Mouse (Mus musculus): ENCODE measurements around the gene Icosl.
"Not testable (repeated sequence)": the region's sequence is repeated elsewhere in the genome, so short reads cannot be mapped to it uniquely, and the experiment has no call there.

Icosl gene

DNA sequence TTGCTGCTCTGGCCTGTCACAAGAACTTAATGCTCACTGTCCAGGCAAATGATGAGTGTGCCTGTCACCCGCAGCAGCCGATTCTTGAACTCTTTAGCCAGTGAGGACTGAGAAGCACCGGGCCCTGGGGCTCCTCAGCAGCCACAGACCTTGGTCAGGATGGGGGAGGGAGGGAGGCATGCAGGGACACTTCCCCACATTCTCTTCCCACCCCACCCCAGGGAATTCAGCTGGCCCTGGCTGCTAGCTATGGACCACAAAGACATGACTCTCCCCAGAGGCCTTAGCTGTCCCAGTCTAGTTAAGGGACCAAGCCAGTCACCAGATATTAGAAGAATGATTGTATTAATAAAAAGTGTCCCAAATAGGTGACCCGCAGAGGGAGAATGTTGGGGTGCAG is 5.0 kb downstream of the Icosl start:
- intact Hi-C loops (cut with DNase I): no loop called here

DNA sequence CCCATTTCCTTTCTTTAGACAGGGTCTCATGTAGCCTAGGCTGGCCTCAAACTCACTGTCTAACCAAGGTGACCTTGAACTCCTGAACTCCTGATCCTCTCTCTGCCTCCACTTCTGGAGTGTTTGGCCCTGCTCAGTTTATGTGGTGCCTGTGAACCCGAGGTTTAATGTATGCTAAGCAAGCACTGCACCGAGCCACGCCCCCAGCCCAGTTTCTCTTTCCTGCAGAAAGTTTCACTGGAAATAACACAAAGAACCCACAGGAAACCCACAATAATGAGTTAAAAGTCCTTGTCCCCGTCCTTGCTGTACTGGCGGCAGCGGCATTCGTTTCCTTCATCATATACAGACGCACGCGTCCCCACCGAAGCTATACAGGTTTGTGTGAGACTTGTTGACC is 5.9 kb downstream of the Icosl start:
- intact Hi-C loops (cut with DNase I): loop anchor here (5.0 kb wide), 1 partner anchor 47 kb away; no protein-coding TSS in a partner anchor

DNA sequence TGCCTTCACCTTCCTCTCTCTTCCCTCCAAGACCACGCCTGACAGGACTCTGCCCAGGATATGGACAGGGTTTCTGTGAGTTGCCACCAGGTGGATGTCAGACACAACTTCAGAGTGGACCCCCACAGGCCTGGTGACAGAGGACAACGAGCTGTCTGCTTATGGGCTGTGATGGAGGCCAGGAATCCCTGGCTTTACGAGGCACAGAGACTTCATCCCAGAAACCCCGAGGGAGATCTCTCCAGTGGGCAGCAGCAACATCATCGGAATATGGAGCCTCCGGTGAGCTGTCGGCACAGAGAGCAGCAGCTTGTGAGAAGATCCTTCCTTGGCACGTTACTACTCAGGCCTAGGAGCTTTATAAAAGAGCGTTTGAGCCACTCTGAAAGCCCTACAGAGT is 8.8 kb downstream of the Icosl start:
- intact Hi-C loops (cut with DNase I): loop anchor here (5.0 kb wide), 1 partner anchor 44 kb away; no protein-coding TSS in a partner anchor

GRCm38 (mm10) chr10:78078276-78078675 is 9.2 kb downstream of the Icosl start:
- intact Hi-C loops (cut with DNase I): loop anchor here (5.0 kb wide), 1 partner anchor 44 kb away; no protein-coding TSS in a partner anchor

- intact Hi-C loops (cut with DNase I): loop anchor here (5.0 kb wide), 1 partner anchor 42 kb away; no protein-coding TSS in a partner anchor
Observed at GRCm38 (mm10) chr10:78079955-78080591, 11.0 kb downstream of the Icosl start.

DNA sequence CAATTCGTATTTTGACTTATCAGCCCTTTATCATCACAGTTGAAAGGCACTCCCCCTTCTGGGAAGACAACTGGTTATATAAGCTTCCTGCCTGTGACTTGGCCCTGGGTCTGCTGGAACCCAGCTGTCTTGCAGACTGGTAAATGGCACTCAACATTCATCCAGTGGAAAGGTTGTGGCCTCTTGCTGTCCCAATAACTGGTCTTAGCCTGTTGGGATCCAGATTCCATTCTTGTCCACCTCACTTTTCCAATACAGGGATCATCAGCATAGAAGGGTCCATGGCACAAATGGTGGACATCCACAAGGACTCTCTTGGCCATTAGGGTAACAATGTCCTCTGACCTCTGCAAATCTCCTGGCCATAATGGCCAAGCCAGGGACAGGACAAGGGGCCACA is 15.0 kb downstream of the Icosl start:
- intact Hi-C loops (cut with DNase I): no loop called here

DNA sequence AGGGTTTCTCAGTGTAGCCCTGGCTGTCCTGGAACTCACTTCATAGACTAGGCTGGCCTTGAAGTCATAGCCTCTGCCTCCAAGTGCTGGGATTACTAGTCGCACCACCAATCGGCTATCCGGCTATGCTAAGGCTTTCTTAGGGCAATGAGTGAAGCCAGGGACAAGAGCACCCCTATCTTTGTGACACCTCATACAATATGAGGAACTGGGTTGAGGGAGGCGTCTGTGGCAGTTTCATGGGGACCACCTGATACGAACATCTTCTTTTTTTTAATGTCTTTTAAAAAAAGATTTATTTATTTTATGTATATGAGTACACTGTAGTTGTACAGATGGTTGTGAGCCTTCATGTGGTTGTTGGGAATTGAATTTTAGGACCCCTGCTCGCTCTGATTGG is 16.6 kb downstream of the Icosl start:
- intact Hi-C loops (cut with DNase I): no loop called here

GRCm38 (mm10) chr10:78086444-78087061 is 17.5 kb downstream of the Icosl start:
- intact Hi-C loops (cut with DNase I): no loop called here

GRCm38 (mm10) chr10:78087101-78087511 is 18.0 kb downstream of the Icosl start:
- intact Hi-C loops (cut with DNase I): no loop called here

- intact Hi-C loops (cut with DNase I): no loop called here
Observed at GRCm38 (mm10) chr10:78090246-78090645, 21.1 kb downstream of the Icosl start.

DNA sequence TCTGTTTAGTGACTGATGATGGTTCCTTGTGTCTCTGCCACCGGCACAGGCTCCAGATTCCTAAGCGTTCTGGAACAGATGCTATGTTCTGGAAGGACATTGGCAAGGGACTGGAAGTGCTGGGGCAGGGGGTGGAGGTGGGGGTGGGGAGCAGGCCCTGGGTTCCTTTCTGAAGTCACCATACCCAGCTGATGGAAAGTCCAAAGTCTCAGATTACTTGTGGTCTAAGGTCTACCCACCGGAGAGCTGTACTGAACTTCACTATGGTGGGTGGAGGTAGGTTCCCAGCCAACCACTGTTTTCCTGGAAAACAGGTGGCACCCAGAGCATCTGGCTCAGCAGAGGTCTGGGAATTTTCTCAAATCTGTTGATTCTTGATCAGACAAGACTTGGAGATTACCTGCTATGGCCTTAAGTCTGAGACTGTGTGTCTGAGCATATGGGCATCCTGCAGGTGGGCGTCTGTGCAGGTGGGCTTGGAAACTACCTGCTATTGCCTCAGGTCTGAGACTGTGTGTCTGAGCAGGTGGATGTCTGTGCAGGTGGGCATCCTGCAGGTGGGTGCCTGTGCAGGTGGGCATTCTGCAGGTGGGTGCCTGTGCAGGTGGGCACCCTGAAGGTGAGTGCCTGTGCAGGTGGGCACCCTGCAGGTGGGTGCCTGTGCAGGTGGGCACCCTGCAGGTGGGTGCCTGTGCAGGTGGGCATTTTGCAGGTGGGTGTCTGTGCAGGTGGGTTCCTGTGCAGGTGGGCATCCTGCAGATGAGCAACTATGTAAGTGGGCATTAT is 21.8 kb downstream of the Icosl start:
- intact Hi-C loops (cut with DNase I): no loop called here

DNA sequence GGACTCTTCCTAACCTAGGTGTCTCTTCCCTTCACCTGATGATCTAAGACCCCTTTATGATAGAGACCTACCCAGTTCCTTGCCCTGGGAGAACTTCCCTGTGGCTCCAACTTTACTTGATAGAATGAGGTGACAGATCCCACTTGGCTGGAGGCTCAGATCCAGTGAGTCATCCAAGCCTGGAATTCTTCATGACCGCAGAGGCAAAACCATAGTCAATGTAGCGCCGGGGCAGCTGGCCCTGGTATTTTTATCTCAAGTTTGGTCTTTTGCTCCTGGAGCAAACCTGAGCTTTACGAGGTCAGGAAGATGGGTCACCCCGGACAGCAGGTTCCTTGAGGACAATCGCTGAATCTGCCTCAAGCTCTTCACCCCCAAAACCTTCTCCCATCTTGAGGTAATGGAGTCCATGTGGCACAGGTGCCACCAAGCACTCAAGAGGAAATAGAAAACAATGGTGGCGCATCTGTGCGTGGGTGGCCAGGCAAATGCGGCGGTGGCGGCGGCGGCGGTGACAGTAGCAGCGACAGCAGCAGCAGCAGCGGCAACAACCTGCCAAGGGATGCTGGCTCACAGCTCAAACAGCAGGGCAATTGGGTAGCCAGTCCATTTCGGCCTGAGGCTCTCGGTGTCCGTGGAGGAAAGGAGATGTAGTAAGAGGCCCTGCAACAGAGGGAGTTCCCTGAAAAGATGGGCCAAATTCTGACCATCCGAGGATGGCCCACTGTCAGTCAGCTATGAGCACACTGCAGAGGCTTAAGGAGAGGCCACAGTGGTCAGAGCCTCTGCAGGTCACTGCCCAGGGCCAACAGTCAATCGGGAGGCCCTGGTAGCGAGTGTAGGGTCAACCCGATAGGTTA is 23.0 kb downstream of the Icosl start:
- intact Hi-C loops (cut with DNase I): no loop called here

GRCm38 (mm10) chr10:78092725-78093029 is 23.6 kb downstream of the Icosl start:
- intact Hi-C loops (cut with DNase I): no loop called here

GRCm38 (mm10) chr10:78095221-78095620 is 26.1 kb downstream of the Icosl start:
- intact Hi-C loops (cut with DNase I): no loop called here

- intact Hi-C loops (cut with DNase I): no loop called here
Observed at GRCm38 (mm10) chr10:78095954-78096931, 27.1 kb downstream of the Icosl start.

DNA sequence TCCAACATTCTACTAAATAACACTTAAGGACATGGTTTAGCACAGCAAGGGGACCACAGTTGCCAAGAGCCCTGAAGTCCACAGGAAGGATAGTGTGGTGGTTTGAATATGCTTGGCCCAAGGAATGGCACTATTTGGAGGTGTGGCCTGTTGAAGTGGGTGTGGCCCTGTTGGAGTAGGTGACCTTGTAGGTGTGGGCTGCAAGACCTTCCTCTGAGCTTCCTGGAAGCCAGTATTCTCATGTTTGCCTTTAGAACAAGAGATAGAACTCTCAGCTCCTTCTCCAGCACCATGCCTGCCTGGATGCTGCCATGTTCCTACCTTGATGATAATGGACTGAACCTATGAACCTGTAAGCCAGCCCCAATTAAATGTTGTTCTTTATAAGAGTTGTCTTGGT is 30.8 kb downstream of the Icosl start:
- intact Hi-C loops (cut with DNase I): not testable (repeated sequence)

DNA sequence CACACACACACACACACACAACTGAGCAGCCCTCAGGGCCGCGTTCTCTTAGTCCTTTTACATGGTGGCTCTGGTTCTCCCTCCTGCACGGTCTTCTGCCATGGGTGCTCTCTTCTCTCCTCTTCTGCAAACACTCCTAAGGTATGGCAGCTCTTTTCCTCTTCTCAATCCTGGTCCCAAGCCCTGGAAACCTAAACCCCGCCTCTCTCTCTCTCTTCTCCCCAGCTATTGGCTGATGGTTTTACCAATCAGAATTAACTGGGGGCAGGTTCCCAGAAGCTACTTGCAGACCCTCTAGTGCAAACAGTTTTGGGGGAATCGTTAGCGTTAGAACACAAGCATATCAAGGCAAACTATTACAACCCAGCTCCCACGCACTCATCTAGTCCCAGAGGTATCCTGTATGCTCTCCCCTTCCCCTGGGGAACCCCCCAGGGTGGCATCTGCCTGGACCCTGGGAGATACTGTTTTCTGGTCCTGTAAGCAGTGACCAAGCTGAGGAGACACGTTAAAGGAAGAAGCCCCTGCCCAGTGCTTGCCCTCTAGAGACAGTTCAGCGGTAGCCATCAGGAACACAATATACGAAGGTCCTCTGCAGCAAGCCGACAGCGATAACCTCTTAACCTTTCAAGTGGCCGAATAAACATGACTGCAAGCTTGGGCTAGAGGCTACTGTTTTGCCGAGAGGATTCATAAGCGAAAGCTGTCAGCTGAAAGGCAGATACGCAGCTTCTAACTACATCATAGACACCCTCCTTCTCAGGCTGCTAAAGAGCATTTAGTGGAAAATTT is 32.1 kb downstream of the Icosl start:
- intact Hi-C loops (cut with DNase I): no loop called here

DNA sequence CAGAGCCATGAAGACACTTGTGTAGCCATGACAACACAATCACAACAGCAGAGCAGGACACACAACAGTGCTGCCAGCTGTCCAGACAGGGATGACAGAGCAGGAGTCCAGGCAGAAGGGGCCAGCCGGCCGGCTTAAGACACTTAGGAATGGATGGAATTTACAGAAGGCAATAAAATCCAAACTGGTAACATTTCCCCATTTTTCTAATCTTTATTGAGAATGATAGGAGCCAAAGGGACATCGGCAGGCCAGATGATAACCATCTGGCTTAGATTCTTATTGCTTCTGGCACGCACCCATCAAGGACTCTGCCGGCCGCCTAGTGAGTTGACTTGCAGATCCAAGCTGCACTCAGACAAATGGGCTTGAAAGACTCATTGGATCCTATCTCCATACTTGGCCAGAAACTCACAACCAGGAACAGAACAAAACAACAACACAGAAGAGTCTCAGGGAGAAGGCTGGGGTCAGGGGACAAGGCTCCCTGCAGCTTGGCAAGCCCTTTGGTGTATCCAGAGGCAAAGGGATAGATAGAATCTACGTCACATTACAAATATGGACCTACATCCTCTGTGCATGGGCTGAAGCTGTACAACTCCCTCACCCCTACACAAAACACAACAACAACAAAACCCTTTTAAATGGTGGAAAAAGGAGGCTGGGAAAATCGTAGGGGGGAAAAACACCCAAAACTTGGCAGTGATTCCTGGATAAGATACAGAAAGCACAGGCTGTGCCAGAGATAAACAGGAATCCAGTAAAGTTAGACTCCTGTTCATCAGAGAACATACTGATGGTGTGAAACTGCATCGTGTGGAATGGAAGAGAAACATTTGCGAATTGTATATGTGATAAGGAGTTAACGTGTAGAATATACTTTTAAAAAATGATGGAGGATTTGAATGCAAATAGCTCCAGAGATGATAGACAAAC is 35.7 kb downstream of the Icosl start:
- intact Hi-C loops (cut with DNase I): no loop called here
